Mouse (Mus musculus) limb, embryonic 10.5 days (tissue): Measurements from ENCODE around the gene Igsf8. TPM values are rescaled to one million over a fixed set of nuclear protein-coding genes. Genes with fewer than 3 reads are reported as not detected.

ENCODE experiments used
- DNase-seq: peaks from one replicate; pipeline ENCODE4 v3.0.0-alpha.2; 2017; ENCODE audit warnings: low spot score
- H3K27ac ChIP-seq: fragments of 300-500 bp; sonication (generic); 2 replicates; pipeline ENCODE4 v1.5.1; 2016; ENCODE audit warnings: mild to moderate bottlenecking
- H3K27me3 ChIP-seq: fragments of 300-500 bp; sonication (generic); 2 replicates; pipeline ENCODE4 v1.6.1; 2016; ENCODE audit warnings: low read depth, mild to moderate bottlenecking; ENCODE audit not compliant: poor library complexity, severe bottlenecking
- H3K36me3 ChIP-seq: fragments of 300-500 bp; sonication (generic); 2 replicates; pipeline ENCODE4 v1.6.1; 2016; ENCODE audit warnings: mild to moderate bottlenecking, moderate library complexity
- H3K4me1 ChIP-seq: fragments of 300-500 bp; sonication (generic); 2 replicates; pipeline ENCODE4 v1.6.1; 2016
- H3K4me3 ChIP-seq: fragments of 300-500 bp; sonication (generic); 2 replicates; pipeline ENCODE4 v1.5.1; 2016; ENCODE audit warnings: mild to moderate bottlenecking, moderate library complexity
- H3K9me3 ChIP-seq: fragments of 300-500 bp; sonication (generic); replicated peaks from 2 replicates; pipeline ENCODE4 v1.6.1; 2016; ENCODE audit warnings: mild to moderate bottlenecking
- WGBS: fragments of 180-500 bp; shearing (Covaris S2); methylation state at CpG from one replicate; pipeline ENCODE4 v1.1.7; 2016; 5-methylcytosine and 5-hydroxymethylcytosine counted together
- polyA plus RNA-seq: library from polyadenylated mRNA; unstranded; fragments of >200 nt; fragmentation: Nextera tagmentation; extraction: Ambion mirVana; gene quantifications from 2 replicates; pipeline ENCODE4 v1.2.1, GENCODE M21; 2016

Igsf8 gene
- polyA plus RNA-seq, 1 experiment from 2014 or later: 40.8 TPM

GRCm38 (mm10) chr1:172352001-172352400 lies 90.6 kb downstream of the Igsf8 start:
- H3K4me1 ChIP-seq: peaks cover 16% of the 10 kb centered on the region
- no peak overlapping the region for H3K4me3 ChIP-seq
- no peaks in the 10 kb centered on the region for H3K36me3 ChIP-seq
- H3K27me3 ChIP-seq: peaks cover 61% of the 10 kb centered on the region
- no peaks in the 10 kb centered on the region for H3K9me3 ChIP-seq
- DNase-seq: no peak
- 85% methylated on average over 6 of the region's 6 CpGs for WGBS
- H3K27ac ChIP-seq: no peak overlapping the region

- peaks cover 64% of the 10 kb centered on the region for H3K27me3 ChIP-seq
- WGBS: 87% methylated on average over 3 of the region's 3 CpGs
- no peak overlapping the region for H3K27ac ChIP-seq
- no peak overlapping the region for H3K4me3 ChIP-seq
- H3K9me3 ChIP-seq: no peaks in the 10 kb centered on the region
- DNase-seq: no peak
- no peaks in the 10 kb centered on the region for H3K36me3 ChIP-seq
- H3K4me1 ChIP-seq: peaks cover 16% of the 10 kb centered on the region
Observed at GRCm38 (mm10) chr1:172352453-172352852, 91.0 kb downstream of the Igsf8 start.

GRCm38 (mm10) chr1:172355336-172355735 lies 93.9 kb downstream of the Igsf8 start:
- H3K36me3 ChIP-seq: no peaks in the 10 kb centered on the region
- no peak for DNase-seq
- WGBS: 64% methylated on average over 3 of the region's 3 CpGs
- no peak overlapping the region for H3K27ac ChIP-seq
- H3K27me3 ChIP-seq: peaks cover 47% of the 10 kb centered on the region
- no peaks in the 10 kb centered on the region for H3K9me3 ChIP-seq
- H3K4me3 ChIP-seq: no peak overlapping the region
- peaks cover 7% of the 10 kb centered on the region for H3K4me1 ChIP-seq

- H3K27ac ChIP-seq: no peak overlapping the region
- H3K4me1 ChIP-seq: peaks cover 2% of the 10 kb centered on the region; the same call in 1 of the 2 replicates
- peaks cover 27% of the 10 kb centered on the region; the same call in 1 of the 2 replicates for H3K27me3 ChIP-seq
- no peak overlapping the region for H3K4me3 ChIP-seq
- WGBS: 5% methylated on average over 1 of the region's 1 CpGs
- peak; percentile 59 for DNase-seq
- H3K9me3 ChIP-seq: no peaks in the 10 kb centered on the region
- H3K36me3 ChIP-seq: no peaks in the 10 kb centered on the region
Observed at GRCm38 (mm10) chr1:172357550-172357949, 96.1 kb downstream of the Igsf8 start.

GRCm38 (mm10) chr1:172358341-172358740 lies 96.9 kb downstream of the Igsf8 start:
- H3K27me3 ChIP-seq: peaks cover 20% of the 10 kb centered on the region; the same call in 1 of the 2 replicates
- H3K27ac ChIP-seq: no peak overlapping the region
- no peaks in the 10 kb centered on the region for H3K36me3 ChIP-seq
- H3K9me3 ChIP-seq: no peaks in the 10 kb centered on the region
- H3K4me3 ChIP-seq: no peak overlapping the region
- 86% methylated on average over 10 of the region's 10 CpGs for WGBS
- H3K4me1 ChIP-seq: peaks cover 2% of the 10 kb centered on the region; the same call in 1 of the 2 replicates
- DNase-seq: no peak

- Histone ChIP-seq H3K4me3 (no peak overlapping the region), H3K27ac (no peak overlapping the region), H3K4me1 (peaks cover 5% of the 10 kb centered on the region; the same call in 1 of the 2 replicates), H3K36me3 (no peaks in the 10 kb centered on the region), H3K27me3 (peaks cover 9% of the 10 kb centered on the region), H3K9me3 (no peaks in the 10 kb centered on the region)
- 17% methylated on average over 6 of the region's 6 CpGs for WGBS
- DNase-seq: no peak
Observed at GRCm38 (mm10) chr1:172364684-172365083, 103.2 kb downstream of the Igsf8 start.

GRCm38 (mm10) chr1:172368768-172369418 lies 107.5 kb downstream of the Igsf8 start:
- peaks cover 15% of the 10 kb centered on the region for H3K27me3 ChIP-seq
- no peaks in the 10 kb centered on the region for H3K9me3 ChIP-seq
- no peak overlapping the region for H3K27ac ChIP-seq
- H3K36me3 ChIP-seq: no peaks in the 10 kb centered on the region
- H3K4me3 ChIP-seq: no peak overlapping the region
- WGBS: 28% methylated on average over 23 of the region's 23 CpGs
- DNase-seq: peak; percentile 80
- H3K4me1 ChIP-seq: peaks cover 5% of the 10 kb centered on the region; the same call in 1 of the 2 replicates

Other genes with a start within 250 kb of the Igsf8 start
- 28.3 and 29.9 TPM in 2 replicates for gene Vangl2, start 233.2 kb upstream of the Igsf8 start, polyA plus RNA-seq
- gene Nhlh1, start 204.1 kb upstream of the Igsf8 start, polyA plus RNA-seq: not detected in 2 replicates
- 155 and 201 TPM in 2 replicates for gene Copa, start 179.1 kb upstream of the Igsf8 start, polyA plus RNA-seq
- gene Ncstn, start 178.8 kb upstream of the Igsf8 start, polyA plus RNA-seq: 83.4 and 95.9 TPM in 2 replicates
- gene Pex19, start 134.9 kb upstream of the Igsf8 start, polyA plus RNA-seq: 195 and 206 TPM in 2 replicates
- 125 and 156 TPM in 2 replicates for gene Dcaf8, start 113.6 kb upstream of the Igsf8 start, polyA plus RNA-seq
- gene Pea15a, start 54.8 kb upstream of the Igsf8 start, polyA plus RNA-seq: 68.0 and 88.4 TPM in 2 replicates
- gene Casq1, start 41.8 kb upstream of the Igsf8 start, polyA plus RNA-seq: 1.0 and 1.6 TPM in 2 replicates
- gene Atp1a4, start 3.2 kb upstream of the Igsf8 start, polyA plus RNA-seq: not detected in 2 replicates
- 0.62 and 3.2 TPM in 2 replicates for gene Atp1a2, start 36.4 kb downstream of the Igsf8 start, polyA plus RNA-seq
- gene Kcnj9, start 67.7 kb downstream of the Igsf8 start, polyA plus RNA-seq: 0.10 TPM in 1 of 2 replicates, not detected in the other
- 0.05 TPM in 2 replicates for gene Kcnj10, start 79.6 kb downstream of the Igsf8 start, polyA plus RNA-seq
- 9.9 and 10.5 TPM in 2 replicates for gene Pigm, start 114.9 kb downstream of the Igsf8 start, polyA plus RNA-seq
- gene Slamf9, start 213.7 kb downstream of the Igsf8 start, polyA plus RNA-seq: 0.18 TPM in 1 of 2 replicates, not detected in the other
- gene Igsf9, start 220.1 kb downstream of the Igsf8 start, polyA plus RNA-seq: 79.5 and 85.8 TPM in 2 replicates
- 77.0 and 84.6 TPM in 2 replicates for gene Tagln2, start 238.4 kb downstream of the Igsf8 start, polyA plus RNA-seq